Mouse (Mus musculus): ENCODE measurements at regions not wholly inside any gene's neighbourhood (a gene's known extent, or its start where the extent isn't known, plus 50 kb on each side); places are given as distances from the start of the nearest gene placed in this dataset.

- no peak overlapping the region for H3K4me3 ChIP-seq
- no peak for ATAC-seq (ENCODE audit: low FRiP score, low read depth)
- no peaks in the 10 kb centered on the region for H3K9me3 ChIP-seq
- 62% methylated on average over 4 of the region's 4 CpGs for WGBS
- H3K4me2 ChIP-seq (replicated peaks): no peak overlapping the region
- H3K9ac ChIP-seq (replicated peaks): no peak overlapping the region
- no peaks in the 10 kb centered on the region for H3K27me3 ChIP-seq
- no peak overlapping the region for H3K27ac ChIP-seq (replicated peaks)
- H3K4me1 ChIP-seq: no peaks in the 10 kb centered on the region
- H3K36me3 ChIP-seq: no peaks in the 10 kb centered on the region
These were observed 450.2 kb upstream of the Jarid2 start for GRCm38 (mm10) chr13:44279036-44279435.

- ATAC-seq (ENCODE audit: low FRiP score, low read depth): no peak
- Histone ChIP-seq H3K27ac (replicated peaks) (no peak overlapping the region), H3K4me2 (replicated peaks) (no peak overlapping the region), H3K27me3 (no peaks in the 10 kb centered on the region), H3K4me3 (no peak overlapping the region), H3K9ac (replicated peaks) (no peak overlapping the region), H3K4me1 (no peaks in the 10 kb centered on the region), H3K36me3 (no peaks in the 10 kb centered on the region), H3K9me3 (no peaks in the 10 kb centered on the region)
- 96% methylated on average over 8 of the region's 8 CpGs for WGBS
These were observed 449.0 kb upstream of the Jarid2 start for GRCm38 (mm10) chr13:44280296-44280695.

- no peaks in the 10 kb centered on the region for H3K27me3 ChIP-seq
- no peaks in the 10 kb centered on the region for H3K4me1 ChIP-seq
- no peak for ATAC-seq (ENCODE audit: low FRiP score, low read depth)
- no peak overlapping the region for H3K9ac ChIP-seq (replicated peaks)
- no peaks in the 10 kb centered on the region for H3K9me3 ChIP-seq
- no peak overlapping the region for H3K4me2 ChIP-seq (replicated peaks)
- no peaks in the 10 kb centered on the region for H3K36me3 ChIP-seq
- H3K27ac ChIP-seq (replicated peaks): no peak overlapping the region
- no peak overlapping the region for H3K4me3 ChIP-seq
- WGBS: 70% methylated on average over 6 of the region's 6 CpGs
These were observed 447.5 kb upstream of the Jarid2 start for GRCm38 (mm10) chr13:44281796-44282195.

- 86% methylated on average over 9 of the region's 9 CpGs for WGBS
- Histone ChIP-seq H3K9me3 (no peaks in the 10 kb centered on the region), H3K4me2 (replicated peaks) (no peak overlapping the region), H3K27ac (replicated peaks) (no peak overlapping the region), H3K4me1 (no peaks in the 10 kb centered on the region), H3K9ac (replicated peaks) (no peak overlapping the region), H3K36me3 (no peaks in the 10 kb centered on the region), H3K4me3 (no peak overlapping the region), H3K27me3 (no peaks in the 10 kb centered on the region)
- no peak for ATAC-seq (ENCODE audit: low FRiP score, low read depth)
These were observed 447.0 kb upstream of the Jarid2 start for GRCm38 (mm10) chr13:44282306-44282705.

- WGBS: 81% methylated on average over 16 of the region's 16 CpGs
- no peak for ATAC-seq (ENCODE audit: low FRiP score, low read depth)
These were observed 446.3 kb upstream of the Jarid2 start for GRCm38 (mm10) chr13:44282731-44283571.

GRCm38 (mm10) chr13:44285881-44286280, 443.4 kb upstream of the Jarid2 start:
- Histone ChIP-seq H3K27ac (replicated peaks) (no peak overlapping the region), H3K4me1 (no peaks in the 10 kb centered on the region), H3K4me2 (replicated peaks) (no peak overlapping the region), H3K4me3 (no peak overlapping the region), H3K9me3 (peaks cover 7% of the 10 kb centered on the region; the same call in 1 of the 2 replicates), H3K36me3 (no peaks in the 10 kb centered on the region), H3K9ac (replicated peaks) (no peak overlapping the region), H3K27me3 (no peaks in the 10 kb centered on the region)
- no peak for ATAC-seq (ENCODE audit: low FRiP score, low read depth)
- WGBS: 89% methylated on average over 1 of the region's 1 CpGs

More at GRCm38 (mm10) chr13:44282731-44283571, 446.3 kb upstream of the Jarid2 start:
- Histone ChIP-seq H3K27me3 (no peaks in the 10 kb centered on the region), H3K9ac (replicated peaks) (no peak overlapping the region), H3K4me1 (no peaks in the 10 kb centered on the region), H3K4me3 (no peak overlapping the region), H3K36me3 (no peaks in the 10 kb centered on the region), H3K4me2 (replicated peaks) (no peak overlapping the region), H3K27ac (replicated peaks) (no peak overlapping the region), H3K9me3 (no peaks in the 10 kb centered on the region)

GRCm38 (mm10) chr13:44290199-44290598, 439.1 kb upstream of the Jarid2 start:
- Histone ChIP-seq H3K9ac (replicated peaks) (no peak overlapping the region), H3K4me3 (no peak overlapping the region), H3K4me2 (replicated peaks) (no peak overlapping the region), H3K27me3 (no peaks in the 10 kb centered on the region), H3K4me1 (no peaks in the 10 kb centered on the region), H3K36me3 (no peaks in the 10 kb centered on the region), H3K9me3 (peaks cover 9% of the 10 kb centered on the region; the same call in 1 of the 2 replicates), H3K27ac (replicated peaks) (no peak overlapping the region)
- ATAC-seq (ENCODE audit: low FRiP score, low read depth): no peak
- 97% methylated on average over 2 of the region's 2 CpGs for WGBS

GRCm38 (mm10) chr13:44292476-44293056, 436.7 kb upstream of the Jarid2 start:
- Histone ChIP-seq H3K9ac (replicated peaks) (no peak overlapping the region), H3K9me3 (peaks cover 9% of the 10 kb centered on the region; the same call in 1 of the 2 replicates), H3K4me3 (no peak overlapping the region), H3K27me3 (no peaks in the 10 kb centered on the region), H3K4me2 (replicated peaks) (no peak overlapping the region), H3K4me1 (no peaks in the 10 kb centered on the region), H3K36me3 (no peaks in the 10 kb centered on the region), H3K27ac (replicated peaks) (no peak overlapping the region)
- WGBS: 80% methylated on average over 6 of the region's 6 CpGs
- no peak for ATAC-seq (ENCODE audit: low FRiP score, low read depth)

- WGBS: 88% methylated on average over 15 of the region's 15 CpGs
- no peak for ATAC-seq (ENCODE audit: low FRiP score, low read depth)
- Histone ChIP-seq H3K9me3 (peaks cover 9% of the 10 kb centered on the region; the same call in 1 of the 2 replicates), H3K4me1 (no peaks in the 10 kb centered on the region), H3K36me3 (no peaks in the 10 kb centered on the region), H3K4me3 (no peak overlapping the region), H3K9ac (replicated peaks) (no peak overlapping the region), H3K4me2 (replicated peaks) (no peak overlapping the region), H3K27ac (replicated peaks) (no peak overlapping the region), H3K27me3 (no peaks in the 10 kb centered on the region)
These were observed 435.4 kb upstream of the Jarid2 start for GRCm38 (mm10) chr13:44293736-44294416.

- no peaks in the 10 kb centered on the region for H3K27me3 ChIP-seq
- H3K27ac ChIP-seq (replicated peaks): no peak overlapping the region
- ATAC-seq (ENCODE audit: low FRiP score, low read depth): no peak
- no peaks in the 10 kb centered on the region for H3K36me3 ChIP-seq
- H3K4me2 ChIP-seq (replicated peaks): no peak overlapping the region
- peaks cover 4% of the 10 kb centered on the region; the same call in 1 of the 2 replicates for H3K9me3 ChIP-seq
- 73% methylated on average over 10 of the region's 10 CpGs for WGBS
- no peak overlapping the region for H3K9ac ChIP-seq (replicated peaks)
- no peaks in the 10 kb centered on the region for H3K4me1 ChIP-seq
- no peak overlapping the region for H3K4me3 ChIP-seq
These were observed 433.7 kb upstream of the Jarid2 start for GRCm38 (mm10) chr13:44295621-44296020.

- WGBS: 91% methylated on average over 10 of the region's 10 CpGs
- Histone ChIP-seq H3K27me3 (0 out of 2 replicates have a peak, but pooled peaks cover 4% of the 10 kb centered on the region), H3K27ac (replicated peaks) (no peak overlapping the region), H3K9me3 (no peaks in the 10 kb centered on the region), H3K9ac (replicated peaks) (no peak overlapping the region), H3K36me3 (no peaks in the 10 kb centered on the region), H3K4me3 (no peak overlapping the region), H3K4me2 (replicated peaks) (no peak overlapping the region), H3K4me1 (no peaks in the 10 kb centered on the region)
- ATAC-seq (ENCODE audit: low FRiP score, low read depth): no peak
These were observed 428.7 kb upstream of the Jarid2 start for GRCm38 (mm10) chr13:44300611-44301010.

- no peaks in the 10 kb centered on the region for H3K4me1 ChIP-seq
- H3K4me2 ChIP-seq (replicated peaks): no peak overlapping the region
- H3K9ac ChIP-seq (replicated peaks): no peak overlapping the region
- no peak overlapping the region for H3K27ac ChIP-seq (replicated peaks)
- no peaks in the 10 kb centered on the region for H3K36me3 ChIP-seq
- H3K9me3 ChIP-seq: no peaks in the 10 kb centered on the region
- H3K27me3 ChIP-seq: 0 out of 2 replicates have a peak, but pooled peaks cover 6% of the 10 kb centered on the region
- WGBS: 88% methylated on average over 7 of the region's 7 CpGs
- no peak overlapping the region for H3K4me3 ChIP-seq
- no peak for ATAC-seq (ENCODE audit: low FRiP score, low read depth)
These were observed 428.1 kb upstream of the Jarid2 start for GRCm38 (mm10) chr13:44301215-44301614.

Data from midbrain, embryonic 12.5 days (tissue).